Mouse (Mus musculus): Measurements from ENCODE around the gene Cadm1.

DNA sequence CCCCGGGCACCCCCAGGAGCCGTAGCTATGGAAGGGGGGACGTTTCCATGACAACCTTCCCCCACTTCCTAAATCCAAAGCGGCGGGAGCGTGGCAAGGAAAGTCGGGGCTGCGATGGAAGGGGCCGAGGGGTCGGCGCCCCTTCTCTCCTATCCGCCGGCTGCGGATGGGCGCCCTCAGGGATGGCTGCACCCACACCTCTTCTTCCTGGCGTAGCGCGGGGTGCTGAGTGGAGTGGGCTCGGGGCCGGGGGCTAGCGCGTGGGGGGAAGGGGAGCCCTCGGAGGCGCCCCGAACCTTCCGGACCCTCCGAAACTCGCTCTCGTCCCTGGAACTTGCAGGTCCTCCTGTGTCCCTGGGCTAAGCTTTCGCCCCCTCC lies 560 bp downstream of the Cadm1 start:
- no peak for TF ChIP-seq CTCF (IDR thresholded peaks at IDR 0.05; ENCODE audit: low read depth)
- no peak for TF ChIP-seq EP300 (IDR thresholded peaks at IDR 0.05; ENCODE audit: low read depth)

All from liver, postnatal 0 days (tissue).